Mouse (Mus musculus) brain, embryonic 14.5 days (tissue): ENCODE results near the gene Zzef1.

Experiments used
- CTCF ChIP-seq: fragments of 200-500 bp; IDR thresholded peaks from 2 replicates; pipeline ENCODE4 v1.5.1; 2012; ENCODE audit warnings: inconsistent platforms, mild to moderate bottlenecking, moderate library complexity, borderline replicate concordance; ENCODE audit not compliant: insufficient read depth, insufficient read length; ENCODE audit errors: extremely low read depth
- POLR2A ChIP-seq: fragments of 200-500 bp; IDR thresholded peaks from 2 replicates; pipeline ENCODE4 v1.6.1; 2012; ENCODE audit warnings: mild to moderate bottlenecking, inconsistent platforms, borderline replicate concordance; ENCODE audit not compliant: poor library complexity, insufficient read depth, insufficient read length, severe bottlenecking; ENCODE audit errors: extremely low read depth

- TF ChIP-seq CTCF (no peak), POLR2A (no peak)
These were observed 35.2 kb upstream of the Zzef1 start for GRCm38 (mm10) chr11:72760781-72761180.
